Mouse (Mus musculus): ENCODE measurements around the gene Saa3.
"Not testable (repeated sequence)": the region's sequence is repeated elsewhere in the genome, so short reads cannot be mapped to it uniquely, and the experiment has no call there.

Saa3 gene

GRCm38 (mm10) chr7:46715600-46715999 is at the start of gene Saa3:
Gene Saa3, minus strand, starts transcription at chr7:46715700.
- DNase-seq = no peak

- no peak for DNase-seq
Observed at GRCm38 (mm10) chr7:46764672-46765071, 49.2 kb upstream of the Saa3 start.

GRCm38 (mm10) chr7:46762601-46763000 is 47.1 kb upstream of the Saa3 start:
- DNase-seq = no peak

GRCm38 (mm10) chr7:46761049-46761795 is 45.7 kb upstream of the Saa3 start:
- DNase-seq = no peak

DNA sequence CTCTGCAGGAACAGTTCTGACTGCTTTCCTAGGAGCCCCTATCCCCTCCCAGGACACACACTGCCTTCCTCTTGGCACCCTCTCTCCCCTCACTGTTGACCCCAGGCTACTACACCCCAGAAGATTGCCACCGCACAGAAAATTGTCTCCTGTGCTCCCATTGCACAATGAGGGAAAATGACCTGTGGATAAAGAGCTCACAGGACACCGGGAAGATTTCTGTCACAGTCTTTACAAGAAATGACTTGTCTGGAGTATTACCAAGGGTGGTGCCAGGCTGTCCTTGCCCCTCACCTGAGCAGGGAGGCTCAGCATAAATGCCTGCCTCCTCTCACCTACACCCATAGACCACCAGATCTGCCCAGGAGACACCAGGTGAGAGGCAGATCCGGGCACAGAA is 36.0 kb upstream of the Saa3 start, which contains the start of gene Saa2:
Gene Saa2 (plus strand): TSS at position 301 of the 400 bp plus-strand sequence.
- no peak for DNase-seq

DNA sequence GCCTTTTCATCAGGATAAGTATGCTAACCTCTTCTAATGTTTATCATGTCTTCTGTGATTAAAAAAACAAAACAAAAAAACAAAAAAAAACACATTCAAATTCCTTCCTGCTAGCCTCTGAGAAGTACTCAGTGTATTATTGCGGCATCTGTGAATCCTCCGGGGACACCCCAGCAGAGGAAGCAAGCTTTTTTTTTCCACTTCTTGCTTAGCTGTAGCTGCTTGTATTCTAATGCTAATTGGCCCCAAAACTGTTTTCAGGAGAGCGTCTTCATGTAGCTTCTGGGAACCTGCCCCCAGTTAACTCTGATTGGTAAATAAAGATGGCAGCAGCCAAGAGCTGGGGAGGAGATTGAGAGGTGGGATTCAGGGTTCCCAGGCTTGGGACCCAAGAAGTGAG is 33.0 kb upstream of the Saa3 start:
- no peak for DNase-seq

DNA sequence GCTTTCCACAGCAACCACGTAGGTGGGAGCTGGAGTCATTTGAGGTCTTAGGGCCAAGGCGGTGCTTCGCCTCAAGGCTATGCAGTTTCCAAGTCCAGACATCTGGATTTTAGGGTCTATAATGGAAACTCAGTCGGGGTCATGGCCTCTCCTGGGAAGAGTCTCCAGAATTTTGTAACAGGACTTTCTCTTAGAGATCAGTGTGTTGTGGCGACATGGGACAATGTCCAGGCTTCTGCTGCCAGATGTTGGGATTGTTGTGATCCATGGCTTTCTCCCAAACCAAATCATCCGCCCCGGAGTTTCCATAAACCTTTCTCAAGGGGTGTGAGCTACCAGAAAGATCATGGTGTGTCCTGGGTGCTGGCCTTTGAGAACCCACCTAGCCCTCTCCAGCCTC is 30.9 kb upstream of the Saa3 start:
- DNase-seq = no peak

DNA sequence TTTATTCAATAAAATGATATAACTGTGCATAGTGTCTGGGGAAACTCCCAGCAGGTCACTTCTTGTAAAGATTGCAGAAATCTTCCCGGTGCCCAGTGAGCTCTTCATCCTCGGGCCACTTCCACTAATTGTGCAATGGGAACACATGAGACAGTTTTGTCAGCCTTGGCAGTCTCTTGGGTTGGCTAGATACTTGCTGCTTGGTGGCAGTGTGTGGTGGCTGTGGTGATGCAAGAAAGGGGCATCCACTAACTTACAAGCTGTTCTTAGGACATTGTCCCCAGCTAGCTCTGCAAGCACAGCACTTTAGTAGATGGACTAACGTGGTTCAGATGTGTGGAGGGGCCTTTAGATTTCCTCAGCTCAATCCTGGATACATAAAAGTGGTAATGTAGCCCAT is 30.3 kb upstream of the Saa3 start:
- no peak for DNase-seq

DNA sequence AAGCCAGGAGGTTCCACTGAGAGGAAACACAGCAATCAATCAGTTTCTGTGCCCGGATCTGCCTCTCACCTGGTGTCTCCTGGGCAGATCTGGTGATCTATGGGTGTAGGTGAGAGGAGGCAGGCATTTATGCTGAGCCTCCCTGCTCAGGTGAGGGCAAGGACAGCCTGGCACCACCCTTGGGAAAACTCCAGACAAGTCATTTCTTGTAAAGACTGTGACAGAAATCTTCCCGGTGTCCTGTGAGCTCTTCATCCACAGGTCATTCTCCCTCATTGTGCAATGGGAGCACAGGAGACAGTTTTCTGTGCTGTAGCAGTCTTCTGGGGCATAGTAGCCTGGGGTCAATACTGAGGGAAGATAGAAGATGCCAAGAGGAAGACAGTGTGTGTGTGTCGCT is 27.4 kb upstream of the Saa3 start, which contains the start of gene Saa1:
Gene Saa1 (minus strand): TSS at position 101 of the 400 bp plus-strand sequence.
- DNase-seq = not testable (repeated sequence)

DNA sequence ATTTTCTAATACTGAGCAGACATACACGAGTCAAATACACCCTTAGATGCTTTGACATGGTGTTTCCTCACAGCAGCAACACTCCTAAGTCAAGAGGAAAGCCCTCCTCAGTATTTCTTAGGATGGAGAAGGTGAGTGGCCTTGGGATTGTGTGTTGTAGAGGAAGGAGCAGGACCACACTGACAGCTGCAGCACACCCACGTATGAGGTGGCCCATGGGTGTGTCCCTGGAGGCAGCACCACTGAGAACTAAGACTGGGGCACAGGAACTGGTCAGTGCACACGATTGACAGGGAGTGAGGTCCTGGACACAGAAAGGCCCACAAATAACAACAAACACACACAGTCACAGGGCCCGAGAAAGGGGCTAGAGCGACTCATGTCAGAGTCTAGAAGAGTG is 24.5 kb upstream of the Saa3 start:
- not testable (repeated sequence) for DNase-seq

- no peak for DNase-seq
Observed at GRCm38 (mm10) chr7:46738561-46739460, 23.3 kb upstream of the Saa3 start.

GRCm38 (mm10) chr7:46734983-46735382 is 19.5 kb upstream of the Saa3 start:
- DNase-seq = no peak

DNA sequence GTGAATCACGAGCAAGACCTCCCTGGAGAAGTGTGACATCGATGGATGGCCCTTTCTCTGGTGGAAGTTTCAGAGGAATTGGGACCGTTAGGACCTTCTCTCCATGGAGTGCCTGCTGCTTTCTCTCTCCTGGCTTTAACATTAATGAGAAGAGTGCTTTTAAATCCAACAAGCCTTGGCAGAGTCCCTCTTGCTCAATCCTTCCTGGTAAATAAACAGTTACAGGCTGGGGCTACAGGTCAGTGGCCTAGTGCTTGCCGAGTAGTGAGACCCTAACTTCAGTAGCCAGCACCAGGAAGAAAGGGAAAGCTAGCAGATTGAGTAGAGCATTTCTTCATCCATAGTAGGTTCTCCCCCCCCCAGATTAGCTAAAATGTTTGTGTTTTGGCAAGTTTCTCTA is 17.0 kb upstream of the Saa3 start, which contains the start of gene Saa4:
Gene Saa4 (minus strand): TSS at position 146 of the 400 bp plus-strand sequence.
- no peak for DNase-seq

GRCm38 (mm10) chr7:46727584-46727983 is 12.1 kb upstream of the Saa3 start:
- no peak for DNase-seq

GRCm38 (mm10) chr7:46724396-46724795 is 8.9 kb upstream of the Saa3 start:
- no peak for DNase-seq

- DNase-seq = no peak
Observed at GRCm38 (mm10) chr7:46723849-46724248, 8.3 kb upstream of the Saa3 start.

- DNase-seq = no peak
Observed at GRCm38 (mm10) chr7:46723354-46723753, 7.9 kb upstream of the Saa3 start.

- no peak for DNase-seq
Observed at GRCm38 (mm10) chr7:46720460-46720859, 5.0 kb upstream of the Saa3 start.

GRCm38 (mm10) chr7:46719526-46719925 is 4.0 kb upstream of the Saa3 start:
- DNase-seq = no peak

GRCm38 (mm10) chr7:46718591-46719270 is 3.2 kb upstream of the Saa3 start:
- no peak for DNase-seq

DNA sequence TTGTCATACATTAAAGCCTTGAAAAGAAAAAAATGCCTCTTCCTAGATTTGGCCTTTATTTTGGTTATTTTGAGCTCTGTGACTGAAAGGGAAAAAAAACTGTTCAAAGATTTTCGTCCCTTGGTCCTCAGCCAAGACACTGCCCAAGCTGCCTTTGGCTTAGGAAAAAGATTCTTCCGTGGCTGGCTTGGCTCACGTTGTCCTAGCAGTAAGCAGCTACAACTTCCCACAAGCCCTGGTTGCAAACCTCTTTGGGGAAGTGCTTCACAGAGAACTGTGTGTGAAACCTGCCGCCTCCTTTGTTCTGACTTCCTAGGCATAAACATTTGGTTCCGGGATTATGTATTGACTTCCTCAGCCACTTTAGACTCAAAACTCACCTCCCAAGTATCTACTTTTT is 1.4 kb upstream of the Saa3 start:
- DNase-seq = no peak

DNA sequence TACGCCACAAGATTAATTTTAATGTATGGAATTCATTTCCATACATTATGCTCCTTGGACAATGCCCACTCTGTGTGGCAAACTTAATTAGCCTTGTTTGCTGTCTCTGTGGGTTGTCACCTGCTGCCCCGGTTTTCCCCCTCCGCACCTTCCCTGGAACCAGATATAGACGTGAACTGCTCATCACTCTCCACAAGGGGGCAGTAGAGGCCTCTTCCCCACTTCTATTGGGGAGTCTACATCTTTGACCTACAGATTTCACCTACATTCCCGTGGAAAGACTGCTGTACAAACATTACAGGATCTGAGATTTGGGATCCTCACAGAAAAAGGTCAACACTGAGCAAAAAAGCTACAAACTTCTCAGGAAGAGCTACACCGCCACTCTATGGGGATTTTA is 982 bp downstream of the Saa3 start:
- peak; percentile 78 for DNase-seq

GRCm38 (mm10) chr7:46712250-46712649 is 3.2 kb downstream of the Saa3 start:
- peak; percentile 12 for DNase-seq
